Mouse (Mus musculus): ENCODE results near the gene Tcaim. TPM values are rescaled to one million over a fixed set of nuclear protein-coding genes. Genes with fewer than 3 reads are reported as not detected.

Tcaim gene
- 3.5 and 7.3 TPM in 2 replicates for polyA plus RNA-seq (2012; rRNA removed; ENCODE audit: low replicate concordance)

DNA sequence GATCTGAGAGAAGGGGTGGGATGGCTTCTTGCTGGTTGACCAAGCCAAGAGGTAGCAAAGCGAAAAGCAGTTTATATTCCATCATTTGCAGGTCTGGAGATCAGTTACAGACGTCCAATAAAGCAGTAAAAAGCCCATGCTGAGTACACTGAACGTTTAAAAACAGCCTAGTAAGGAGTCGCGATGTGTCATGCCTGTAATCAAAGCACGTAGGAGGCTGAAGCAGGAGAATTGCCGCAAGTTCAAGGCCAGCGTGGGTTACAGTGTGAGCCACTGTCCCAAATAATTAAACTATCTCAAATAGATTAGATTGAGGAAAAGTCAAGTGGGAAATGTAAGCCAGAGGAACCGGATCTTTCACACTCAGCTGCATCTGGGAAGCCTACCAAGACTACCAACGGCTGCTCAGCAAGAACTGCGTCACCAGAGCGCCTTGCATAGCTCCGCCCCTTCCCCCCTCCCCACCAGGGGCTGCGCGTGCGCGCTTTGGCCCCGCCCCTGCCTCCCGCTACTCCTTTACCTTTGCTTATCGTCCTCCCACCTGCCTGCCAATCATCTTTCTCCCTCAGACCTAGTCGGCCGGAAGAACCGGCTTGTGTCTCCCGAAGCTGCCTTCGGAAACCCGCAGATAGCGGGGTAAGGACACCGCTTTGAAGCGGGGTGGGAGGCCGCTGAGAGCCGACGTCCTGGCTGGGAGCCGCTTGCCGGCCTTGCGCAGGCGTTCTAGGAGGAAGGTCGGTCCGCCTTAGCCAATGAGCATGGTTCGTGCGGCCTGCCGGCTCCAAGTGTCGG, at the start of gene Tcaim:
TSS of gene Tcaim (plus strand) at position 487 of the 792 bp plus-strand sequence.

DNA sequence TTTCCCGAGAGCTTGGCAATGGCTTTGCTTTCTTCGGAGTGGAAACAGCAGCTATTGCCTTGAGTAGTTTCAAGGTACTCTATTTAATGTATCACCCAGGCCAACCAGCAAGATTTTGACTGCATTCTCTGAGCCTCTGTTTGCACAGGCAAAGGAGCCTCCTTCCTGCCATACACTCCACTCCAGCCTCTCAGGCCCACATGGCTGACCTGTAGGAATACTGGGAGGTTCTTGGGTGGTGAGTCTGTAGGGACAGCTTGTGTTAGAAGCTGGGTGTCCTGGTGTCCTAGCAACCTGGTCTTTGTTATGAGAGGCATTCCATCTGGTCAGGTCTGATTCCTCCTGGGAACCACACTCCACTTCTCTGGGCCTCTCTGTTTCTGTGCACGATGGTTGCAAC, 38.4 kb downstream of the Tcaim start, which contains the start of gene Gm35549:
TSS of gene Gm35549 (minus strand) at position 276 of the 400 bp plus-strand sequence.

DNA sequence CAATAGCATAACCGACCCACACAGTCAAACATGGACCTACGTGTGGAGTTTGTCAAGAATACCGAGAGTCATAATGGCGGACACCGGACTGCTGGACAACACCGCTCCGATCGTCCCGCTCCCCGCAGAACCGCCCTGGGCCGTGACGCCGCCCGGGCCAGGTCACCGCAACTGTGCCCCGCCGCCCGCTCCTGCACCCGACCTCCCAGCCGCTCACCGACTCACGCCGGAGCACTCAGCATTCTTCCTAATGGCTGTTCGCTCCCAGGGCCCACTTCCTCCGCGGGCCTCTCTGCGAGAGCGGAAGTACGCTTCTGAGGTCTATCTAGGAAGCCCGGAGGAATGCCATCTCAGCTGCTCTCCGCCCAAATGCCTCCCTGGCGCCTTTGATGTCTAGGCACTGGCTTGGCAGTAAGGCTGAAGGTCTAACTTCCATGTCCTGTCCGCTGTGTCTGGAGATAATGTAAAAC, 60.4 kb downstream of the Tcaim start, which contains the start of gene Zfp445:
TSS of gene Zfp445 (minus strand) at position 310 of the 470 bp plus-strand sequence.

DNA sequence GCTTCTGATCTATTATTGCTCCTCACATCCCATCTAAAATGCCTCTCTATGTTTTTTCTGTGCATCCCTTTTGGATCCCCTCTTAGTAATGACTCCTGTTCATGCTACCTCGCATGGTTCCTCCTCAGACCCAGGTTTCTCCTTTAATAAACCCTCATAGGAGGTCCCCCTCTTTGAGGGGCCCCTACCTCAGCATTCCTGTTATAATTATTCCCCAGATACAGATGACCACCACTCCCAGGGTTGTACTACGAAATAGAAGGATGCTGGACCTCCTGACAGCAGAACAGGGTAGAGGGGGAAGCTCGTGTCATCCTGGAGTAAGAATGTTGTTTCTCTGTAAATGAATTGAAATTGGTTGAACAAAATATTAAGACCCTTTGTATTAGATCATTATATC, 80.0 kb downstream of the Tcaim start, which contains the start of gene Zkscan7:
TSS of gene Zkscan7 (plus strand) at position 301 of the 400 bp plus-strand sequence.

Other genes with a start within 250 kb of the Tcaim start
- gene Topaz1, start 58.2 kb upstream of the Tcaim start, polyA plus RNA-seq (2012; rRNA removed; ENCODE audit: low replicate concordance), result 0.02 and 0.07 TPM in 2 replicates
- not detected in 2 replicates for gene Gm35549, start 38.5 kb downstream of the Tcaim start, polyA plus RNA-seq (2012; rRNA removed; ENCODE audit: low replicate concordance)
- gene Zfp445, start 60.5 kb downstream of the Tcaim start, polyA plus RNA-seq (2012; rRNA removed; ENCODE audit: low replicate concordance), result 22.7 and 45.1 TPM in 2 replicates
- 1.8 and 3.0 TPM in 2 replicates for gene Zkscan7, start 80.1 kb downstream of the Tcaim start, polyA plus RNA-seq (2012; rRNA removed; ENCODE audit: low replicate concordance)
- gene Zfp105, start 117.5 kb downstream of the Tcaim start, polyA plus RNA-seq (2012; rRNA removed; ENCODE audit: low replicate concordance), result 0.41 and 0.57 TPM in 2 replicates
- gene 1110059G10Rik, start 145.5 kb downstream of the Tcaim start, polyA plus RNA-seq (2012; rRNA removed; ENCODE audit: low replicate concordance), result 1.3 and 2.5 TPM in 2 replicates
- 0.57 and 0.66 TPM in 2 replicates for gene Kif15, start 145.5 kb downstream of the Tcaim start, polyA plus RNA-seq (2012; rRNA removed; ENCODE audit: low replicate concordance)
- gene Tmem42, start 215.8 kb downstream of the Tcaim start, polyA plus RNA-seq (2012; rRNA removed; ENCODE audit: low replicate concordance), result 13.2 and 17.8 TPM in 2 replicates
- 0.06 and 0.17 TPM in 2 replicates for gene Tgm4, start 229.2 kb downstream of the Tcaim start, polyA plus RNA-seq (2012; rRNA removed; ENCODE audit: low replicate concordance)